Mouse (Mus musculus): ENCODE results near the gene Scel.
"Not testable (repeated sequence)": the region's sequence is repeated elsewhere in the genome, so short reads cannot be mapped to it uniquely, and the experiment has no call there.

Gene Scel

GRCm38 (mm10) chr14:103512802-103513472 is at the start of gene Scel:
Gene Scel (plus strand): TSS chr14:103513342.
- in situ Hi-C loops (cut with MseI, MboI), result no loop called here

- in situ Hi-C loops (cut with MseI, MboI), result no loop called here
These were observed 44.3 kb upstream of the Scel start for GRCm38 (mm10) chr14:103468691-103469463.

GRCm38 (mm10) chr14:103469464-103470015 is 43.6 kb upstream of the Scel start:
- in situ Hi-C loops (cut with MseI, MboI), result no loop called here

GRCm38 (mm10) chr14:103471074-103471778 is 41.9 kb upstream of the Scel start:
- in situ Hi-C loops (cut with MseI, MboI), result no loop called here

- in situ Hi-C loops (cut with MseI, MboI), result no loop called here
These were observed 41.2 kb upstream of the Scel start for GRCm38 (mm10) chr14:103471806-103472553.

GRCm38 (mm10) chr14:103472554-103472905 is 40.6 kb upstream of the Scel start:
- in situ Hi-C loops (cut with MseI, MboI), result no loop called here

DNA sequence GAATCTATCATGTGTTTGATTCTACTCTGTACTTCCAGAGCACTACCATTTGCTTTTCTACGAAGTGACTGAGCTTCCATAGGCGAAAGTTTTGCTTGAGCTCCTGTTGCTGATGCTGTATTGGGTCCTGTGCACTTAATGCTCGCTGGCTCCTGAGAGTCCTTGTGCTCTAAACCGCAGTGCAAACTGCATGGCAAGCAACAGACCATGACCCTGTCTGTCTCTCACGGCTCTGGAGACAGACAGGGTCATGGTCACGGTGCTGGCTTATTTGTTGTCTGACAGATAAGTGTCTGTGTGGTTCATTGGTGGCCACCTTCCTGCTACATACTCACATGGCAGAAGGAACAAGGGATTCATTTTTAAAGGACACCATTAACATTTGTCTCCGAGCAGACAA is 37.8 kb upstream of the Scel start:
- in situ Hi-C loops (cut with MseI, MboI), result no loop called here

DNA sequence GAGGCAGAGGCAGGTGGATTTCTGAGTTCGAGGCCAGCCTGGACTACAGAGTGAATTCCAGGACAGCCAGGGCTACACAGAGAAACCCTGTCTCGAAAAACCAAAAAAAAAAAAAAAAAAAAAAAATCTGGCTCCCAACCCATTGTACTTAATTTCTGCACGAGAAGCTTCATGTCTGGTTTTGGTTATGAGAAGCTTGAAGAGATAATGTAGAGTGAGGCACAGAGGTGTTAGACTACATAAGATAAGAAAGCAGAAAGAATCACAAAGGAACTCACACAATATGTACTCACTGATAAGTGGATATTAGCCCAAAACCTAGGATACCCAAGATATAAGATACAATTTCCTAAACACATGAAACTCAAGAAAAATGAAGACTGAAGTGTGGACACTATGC is 36.9 kb upstream of the Scel start:
- in situ Hi-C loops (cut with MseI, MboI), result not testable (repeated sequence)

GRCm38 (mm10) chr14:103477281-103477680 is 35.9 kb upstream of the Scel start:
- in situ Hi-C loops (cut with MseI, MboI), result no loop called here

DNA sequence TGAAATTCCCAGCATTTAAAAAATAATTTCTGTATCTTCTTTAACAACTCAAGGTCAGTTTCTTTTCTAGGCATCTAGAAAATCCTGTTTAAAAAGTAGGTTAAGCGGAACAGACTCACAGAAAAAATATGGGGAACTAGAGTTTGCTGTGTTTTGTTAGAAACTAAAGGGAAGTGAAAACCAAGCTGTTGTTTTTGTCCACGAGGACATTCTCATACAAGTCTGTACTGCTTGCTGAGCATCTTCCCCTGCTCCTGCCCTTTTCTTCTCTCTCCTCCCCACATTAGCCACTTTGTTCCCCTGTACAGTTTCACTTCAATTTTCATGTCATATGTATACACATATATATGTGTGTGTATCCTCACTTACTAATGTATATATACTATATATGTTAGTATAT is 35.2 kb upstream of the Scel start:
- in situ Hi-C loops (cut with MseI, MboI), result no loop called here

DNA sequence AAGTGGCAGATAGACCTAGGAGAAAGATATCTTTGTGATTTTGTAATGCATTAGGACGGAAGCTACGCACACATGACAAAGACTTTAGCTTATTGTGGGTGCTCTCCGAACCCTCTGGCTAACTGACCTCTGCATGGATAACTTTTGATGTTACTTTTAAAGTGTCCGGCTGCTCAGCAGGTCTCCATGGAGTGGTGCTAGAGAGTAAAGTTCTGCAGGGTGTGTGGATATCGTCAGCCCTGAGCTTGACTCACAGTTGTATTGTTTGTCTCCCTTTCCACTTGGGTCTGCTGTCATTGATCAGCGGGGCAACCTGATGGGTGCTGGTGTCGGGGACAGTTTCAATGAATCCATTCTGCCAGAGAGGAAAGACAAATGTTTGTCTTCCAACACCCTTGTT is 33.7 kb upstream of the Scel start:
- in situ Hi-C loops (cut with MseI, MboI), result no loop called here

- in situ Hi-C loops (cut with MseI, MboI), result no loop called here
These were observed 31.6 kb upstream of the Scel start for GRCm38 (mm10) chr14:103481514-103481913.

- in situ Hi-C loops (cut with MseI, MboI), result no loop called here
These were observed 27.5 kb upstream of the Scel start for GRCm38 (mm10) chr14:103485671-103486070.

- in situ Hi-C loops (cut with MseI, MboI), result no loop called here
These were observed 26.2 kb upstream of the Scel start for GRCm38 (mm10) chr14:103486974-103487373.

- in situ Hi-C loops (cut with MseI, MboI), result no loop called here
These were observed 24.5 kb upstream of the Scel start for GRCm38 (mm10) chr14:103488659-103489058.

- in situ Hi-C loops (cut with MseI, MboI), result no loop called here
These were observed 14.9 kb upstream of the Scel start for GRCm38 (mm10) chr14:103498199-103498598.

DNA sequence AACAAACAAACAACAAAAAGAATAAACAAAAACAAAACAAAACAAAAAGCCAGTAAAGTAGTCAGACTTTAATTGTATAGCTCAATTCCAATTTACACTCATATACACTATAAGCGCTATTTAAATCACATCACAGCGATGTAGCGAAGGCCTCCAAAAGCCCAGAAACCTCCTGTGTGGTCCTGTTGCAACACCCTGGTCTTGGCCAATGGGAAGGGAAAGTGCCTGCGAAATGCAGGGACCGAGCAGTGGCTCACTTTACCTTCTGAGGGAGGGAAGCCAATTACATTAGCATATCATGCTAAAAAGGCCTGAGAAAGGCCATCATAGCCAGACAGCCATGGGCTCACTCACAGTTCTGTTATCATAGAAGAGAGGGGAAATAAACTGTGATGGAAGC is 14.5 kb upstream of the Scel start:
- in situ Hi-C loops (cut with MseI, MboI), result no loop called here

DNA sequence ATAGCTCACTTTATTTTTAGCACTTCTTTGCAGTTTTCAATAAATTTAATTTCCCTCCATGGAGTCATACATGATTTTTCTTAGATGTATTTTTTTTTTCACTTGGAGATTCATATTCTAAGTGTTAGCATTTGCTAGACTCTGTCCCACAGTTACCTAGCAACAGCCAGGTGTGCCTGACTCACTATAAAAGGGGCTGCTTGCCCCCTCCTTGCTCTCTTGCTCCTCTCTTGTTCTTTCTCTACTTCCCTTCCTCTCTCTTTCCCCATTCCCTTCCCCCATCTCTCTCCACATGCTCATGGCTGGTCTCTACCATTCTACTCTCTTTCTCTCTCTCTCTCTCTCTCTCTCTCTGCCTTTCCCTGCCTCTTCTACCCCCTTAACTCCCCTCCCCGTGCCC is 14.1 kb upstream of the Scel start:
- in situ Hi-C loops (cut with MseI, MboI), result no loop called here

DNA sequence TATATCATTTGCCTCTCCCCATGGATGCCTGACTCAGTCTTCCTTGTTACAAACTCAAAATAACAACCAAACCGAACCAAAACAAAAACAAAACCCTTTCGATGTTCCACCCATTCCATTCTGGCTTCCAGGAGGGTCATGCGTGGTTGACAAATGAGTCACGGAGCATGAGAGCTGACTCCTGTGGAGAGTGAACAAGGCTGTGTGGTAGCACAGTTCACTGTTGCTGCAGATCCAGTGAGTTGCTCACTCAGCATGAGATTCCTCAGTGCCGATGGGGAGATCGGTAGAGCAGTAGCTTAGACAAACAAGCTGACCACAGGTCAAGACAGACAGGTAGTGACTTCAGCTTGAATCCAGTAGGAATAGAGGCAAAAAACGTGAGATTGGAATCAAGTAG is 12.8 kb upstream of the Scel start:
- in situ Hi-C loops (cut with MseI, MboI), result no loop called here

DNA sequence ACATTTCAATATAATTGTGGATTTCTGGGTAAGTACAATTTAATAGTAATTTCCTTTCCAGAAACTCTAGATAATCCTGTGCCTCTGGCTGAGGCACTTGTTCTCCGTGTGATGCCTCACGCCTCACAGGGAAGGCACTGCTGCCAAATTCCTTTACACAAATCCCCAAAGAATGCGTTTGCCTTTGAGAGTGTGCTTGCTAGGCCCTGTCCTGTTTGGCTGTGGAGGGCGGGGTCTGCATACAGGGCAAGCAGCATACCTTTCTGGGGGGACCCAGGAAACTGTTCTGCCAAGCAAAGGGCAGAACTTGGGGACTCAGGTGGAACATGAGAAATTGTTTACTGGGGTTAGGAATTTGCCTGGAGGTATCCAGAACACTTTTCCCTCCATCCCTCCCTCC is 12.2 kb upstream of the Scel start:
- in situ Hi-C loops (cut with MseI, MboI), result no loop called here

DNA sequence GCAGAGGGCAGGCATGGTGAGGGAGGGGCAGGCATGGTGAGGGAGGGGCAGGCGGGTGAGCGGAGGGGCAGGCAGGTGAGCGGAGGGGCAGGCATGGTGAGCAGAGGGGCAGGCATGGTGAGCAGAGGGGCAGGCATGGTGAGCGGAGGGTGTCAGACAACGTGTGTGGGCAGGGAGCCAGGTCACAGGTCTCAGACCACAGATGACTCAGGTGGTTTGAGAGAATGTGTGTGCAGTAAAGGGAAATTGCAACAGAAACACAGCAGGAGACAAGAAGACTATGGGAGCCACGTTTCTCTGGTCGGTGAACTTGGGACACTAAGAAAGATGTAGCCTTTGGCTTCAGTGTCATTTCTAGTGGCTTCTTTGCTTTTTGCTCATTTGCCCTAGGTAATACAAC is 8.6 kb upstream of the Scel start:
- in situ Hi-C loops (cut with MseI, MboI), result no loop called here

GRCm38 (mm10) chr14:103509544-103509943 is 3.6 kb upstream of the Scel start:
- in situ Hi-C loops (cut with MseI, MboI), result no loop called here
